Mouse (Mus musculus) cerebellum, adult 8-10 months (tissue): ENCODE measurements around the gene 1700025C18Rik.
A peak's percentile ranks its signal among the peaks of the same experiment; 100 is the strongest.

Experiments used
- DNase-seq: peaks from one replicate; pipeline ENCODE4 v3.0.0; 2022

Gene 1700025C18Rik

DNA sequence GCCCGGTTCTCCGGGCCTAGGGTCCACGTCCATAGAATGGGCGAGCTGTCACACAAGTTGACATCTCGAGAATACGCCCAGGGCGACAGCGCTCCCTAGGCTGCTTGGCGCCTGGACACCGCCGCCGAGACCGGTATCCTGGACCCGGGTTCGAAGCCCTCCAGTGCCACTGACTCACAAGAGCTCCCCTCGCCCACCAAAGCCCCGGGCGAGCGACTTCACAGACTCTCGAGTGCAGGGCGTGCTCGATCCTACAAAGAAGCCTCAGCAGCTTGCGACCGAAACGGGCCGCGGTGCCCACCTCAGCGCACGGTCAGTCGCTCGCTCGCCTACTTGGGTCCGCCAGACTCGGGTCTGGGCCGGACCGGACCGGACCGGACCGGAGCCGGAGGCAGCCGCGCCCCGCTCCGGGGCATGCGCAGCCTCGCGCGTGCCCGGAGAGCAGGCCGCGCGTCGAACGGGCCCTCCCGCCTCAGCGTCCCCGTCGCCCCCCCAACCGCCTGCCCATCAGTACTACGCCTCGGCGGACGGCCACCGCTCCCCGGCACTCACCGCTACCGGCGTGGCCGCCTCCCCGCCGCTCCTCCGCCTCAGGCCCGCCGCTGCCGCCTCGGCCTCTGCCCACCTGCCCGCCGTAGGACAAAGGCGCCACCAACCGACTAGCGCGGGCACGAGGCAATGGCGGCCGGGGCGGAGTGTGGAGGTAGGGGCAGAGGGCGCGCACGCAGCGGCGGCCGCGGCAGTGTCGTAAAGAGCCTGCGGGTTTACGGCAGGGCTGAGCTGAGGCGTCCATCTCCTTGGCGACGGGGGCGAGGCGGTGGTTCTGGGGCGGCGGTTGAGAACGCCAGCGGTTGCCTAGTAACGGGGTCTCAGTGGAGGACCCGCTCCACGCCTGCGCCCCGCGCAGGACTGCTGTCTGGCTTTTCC lies 56.2 kb downstream of the 1700025C18Rik start, which contains the start of gene Ncoa5:
Ncoa5 (minus strand) TSS at position 737 of the 927 bp plus-strand sequence.
- peak; percentile 97 for DNase-seq

DNA sequence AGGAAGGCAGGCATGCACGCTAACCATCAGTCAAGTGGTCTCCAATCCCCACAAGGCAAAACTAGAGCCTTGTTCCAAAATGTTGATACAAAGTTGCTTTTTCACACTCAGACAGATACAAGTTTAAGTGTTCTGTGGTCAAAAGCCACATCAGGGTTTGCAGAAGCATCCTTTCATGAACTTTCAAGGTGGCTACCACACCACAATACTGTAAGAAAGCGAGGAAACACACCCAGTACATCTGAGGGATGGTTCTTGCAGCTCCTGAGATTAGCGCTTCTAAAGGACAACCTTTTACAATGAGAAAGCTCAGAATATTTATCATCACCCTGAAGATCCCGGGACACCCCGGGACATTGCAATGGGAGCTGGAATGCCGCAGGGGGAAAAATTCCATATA lies 57.2 kb downstream of the 1700025C18Rik start:
- DNase-seq: no peak

DNA sequence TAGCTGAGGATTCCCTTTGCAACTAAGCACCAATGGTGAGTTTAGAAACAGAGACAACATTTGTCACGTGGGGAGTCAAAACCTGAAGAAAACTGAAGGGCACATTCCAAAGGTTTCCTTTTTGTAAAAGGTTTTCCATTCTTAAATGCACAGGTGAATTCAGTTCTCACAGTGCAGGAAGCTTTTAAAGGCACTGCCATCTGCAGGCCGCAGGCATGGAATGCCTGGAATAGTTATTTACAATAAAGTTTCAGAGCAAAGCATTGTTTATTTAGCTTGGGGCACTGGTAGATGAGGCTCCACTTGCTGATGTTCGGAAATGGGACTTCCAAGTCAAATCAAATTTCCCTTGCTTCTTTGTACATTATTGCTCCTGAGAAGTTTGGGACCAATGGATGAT lies 58.0 kb downstream of the 1700025C18Rik start:
- DNase-seq: no peak
